Mouse (Mus musculus) liver, embryonic 16.5 days (tissue): ENCODE data around the gene Hus1. TPM values are rescaled to one million over a fixed set of nuclear protein-coding genes. Genes with fewer than 3 reads are reported as not detected.
A peak's percentile ranks its signal among the peaks of the same experiment; 100 is the strongest.

Source experiments
- ATAC-seq: fragments of 200-750 bp; cut with Nextera tagmentation; 2 replicates; pipeline ENCODE4 v1.8.0; 2017; ENCODE audit warnings: low read depth, mild to moderate bottlenecking, moderate number of reproducible peaks, moderate library complexity
- H3K27ac ChIP-seq: fragments of 300-500 bp; sonication (generic); 2 replicates; pipeline ENCODE4 v1.5.1; 2014; ENCODE audit warnings: mild to moderate bottlenecking, low read length
- H3K27me3 ChIP-seq: fragments of 300-500 bp; sonication (generic); 2 replicates; pipeline ENCODE4 v1.6.1; 2014; ENCODE audit warnings: low read depth, low read length, mixed read lengths; ENCODE audit not compliant: control insufficient read depth, insufficient read depth
- H3K36me3 ChIP-seq: fragments of 300-500 bp; sonication (generic); 2 replicates; pipeline ENCODE4 v1.6.1; 2014; ENCODE audit warnings: mild to moderate bottlenecking; ENCODE audit not compliant: control insufficient read depth, insufficient read depth
- H3K4me1 ChIP-seq: fragments of 300-500 bp; sonication (generic); 2 replicates; pipeline ENCODE4 v1.6.1; 2014; ENCODE audit warnings: low read depth, low read length, mixed read lengths; ENCODE audit not compliant: control insufficient read depth
- H3K4me2 ChIP-seq: fragments of 300-500 bp; sonication (generic); 2 replicates; pipeline ENCODE4 v1.6.1; 2014; ENCODE audit warnings: low read depth, low read length, mixed read lengths
- H3K4me3 ChIP-seq: fragments of 300-500 bp; sonication (generic); 2 replicates; pipeline ENCODE4 v1.5.1; 2014; ENCODE audit warnings: low read depth, mild to moderate bottlenecking, low read length
- H3K9ac ChIP-seq: fragments of 300-500 bp; sonication (generic); 2 replicates; pipeline ENCODE4 v1.6.1; 2014; ENCODE audit warnings: low read depth, low read length
- H3K9me3 ChIP-seq: fragments of 300-500 bp; sonication (generic); replicated peaks from 2 replicates; pipeline ENCODE4 v1.6.1; 2016; ENCODE audit warnings: low read length; ENCODE audit not compliant: control insufficient read depth
- WGBS: fragments of 180-500 bp; shearing (Covaris S2); extraction: QIAGEN DNeasy Blood & Tissue Kit; methylation state at CpG from one replicate; pipeline ENCODE4 v1.1.7; 2014; ENCODE audit not compliant: insufficient replicate concordance; 5-methylcytosine and 5-hydroxymethylcytosine counted together
- polyA plus RNA-seq: library from polyadenylated mRNA; unstranded; fragments of >200 nt; fragmentation: Nextera tagmentation; extraction: Ambion mirVana; gene quantifications from 2 replicates; pipeline ENCODE4 v1.2.1, GENCODE M21; 2015

Gene Hus1
- polyA plus RNA-seq = 6.2 and 6.6 TPM in 2 replicates

GRCm38 (mm10) chr11:9010853-9011339, at the start of gene Hus1:
Gene Hus1 (minus strand): TSS chr11:9011191.
- Histone ChIP-seq H3K4me1 (peaks cover 9% of the 10 kb centered on the region), H3K9ac (peak within 1 kb of the TSS; percentile 86), H3K9me3 (no peaks in the 10 kb centered on the region), H3K36me3 (peaks cover 7% of the 10 kb centered on the region), H3K27me3 (no peaks in the 10 kb centered on the region), H3K27ac (peak within 1 kb of the TSS; percentile 86), H3K4me2 (peak within 1 kb of the TSS; percentile 88), H3K4me3 (peak within 1 kb of the TSS; percentile 89)
- under 1% methylated on average over 43 of the region's 43 CpGs for WGBS
- ATAC-seq = peak; percentile 96

DNA sequence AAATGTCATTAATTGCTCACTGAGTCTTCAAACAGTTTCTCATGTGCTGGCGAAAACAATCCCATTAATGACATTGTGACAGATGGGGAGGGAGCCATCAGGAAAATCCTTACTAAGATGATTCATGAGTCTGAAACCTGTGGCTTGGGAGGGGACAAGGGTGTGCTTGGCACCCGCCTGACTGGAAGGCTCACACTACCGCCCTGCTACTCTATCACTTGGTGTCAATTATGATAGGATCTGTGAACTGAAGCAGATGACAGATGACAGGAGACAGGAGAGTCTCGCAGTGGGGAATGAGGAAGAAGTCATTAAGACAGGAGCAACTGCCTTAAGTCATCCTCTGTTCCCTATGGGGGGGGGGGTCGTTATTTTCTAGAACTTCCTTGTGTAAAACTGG, 49.5 kb upstream of the Hus1 start:
- H3K9me3 ChIP-seq = no peaks in the 10 kb centered on the region
- H3K9ac ChIP-seq = no peak overlapping the region
- no peak for ATAC-seq
- no peak overlapping the region for H3K4me2 ChIP-seq
- H3K4me1 ChIP-seq = no peaks in the 10 kb centered on the region
- no peaks in the 10 kb centered on the region for H3K27me3 ChIP-seq
- H3K27ac ChIP-seq = no peak overlapping the region
- 12% methylated on average over 5 of the region's 5 CpGs for WGBS
- H3K4me3 ChIP-seq = no peak overlapping the region
- H3K36me3 ChIP-seq = no peaks in the 10 kb centered on the region

DNA sequence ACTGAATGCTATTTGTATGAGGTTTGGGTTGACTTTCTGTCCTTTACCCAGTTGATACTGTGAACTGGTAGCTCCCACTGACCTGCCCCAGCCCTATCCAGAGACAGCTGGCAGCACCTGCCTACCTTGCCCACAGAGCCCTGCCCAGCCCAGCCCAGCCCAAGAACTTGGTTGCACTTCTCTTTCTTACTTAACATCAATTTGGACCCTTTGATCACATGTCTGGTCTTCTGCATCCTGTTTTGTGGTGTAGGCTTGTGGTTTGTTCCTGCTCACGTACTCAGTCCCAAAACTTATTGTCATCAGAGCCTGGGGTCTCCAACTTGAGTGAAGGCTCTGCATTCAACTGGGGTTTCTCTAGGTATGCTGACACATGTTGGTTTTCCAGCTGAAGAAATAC, 49.0 kb upstream of the Hus1 start:
- H3K27ac ChIP-seq = no peak overlapping the region
- WGBS = 24% methylated on average over 1 of the region's 1 CpGs
- H3K4me1 ChIP-seq = no peaks in the 10 kb centered on the region
- no peak for ATAC-seq
- no peaks in the 10 kb centered on the region for H3K36me3 ChIP-seq
- H3K27me3 ChIP-seq = no peaks in the 10 kb centered on the region
- H3K4me2 ChIP-seq = no peak overlapping the region
- no peak overlapping the region for H3K4me3 ChIP-seq
- no peak overlapping the region for H3K9ac ChIP-seq
- H3K9me3 ChIP-seq = no peaks in the 10 kb centered on the region

- no peaks in the 10 kb centered on the region for H3K36me3 ChIP-seq
- H3K4me2 ChIP-seq = no peak overlapping the region
- no peak overlapping the region for H3K9ac ChIP-seq
- 72% methylated on average over 4 of the region's 4 CpGs for WGBS
- ATAC-seq = no peak
- H3K4me3 ChIP-seq = no peak overlapping the region
- H3K4me1 ChIP-seq = no peaks in the 10 kb centered on the region
- no peaks in the 10 kb centered on the region for H3K27me3 ChIP-seq
- no peak overlapping the region for H3K27ac ChIP-seq
- H3K9me3 ChIP-seq = no peaks in the 10 kb centered on the region
These were observed 46.7 kb upstream of the Hus1 start for GRCm38 (mm10) chr11:9057711-9058110.

DNA sequence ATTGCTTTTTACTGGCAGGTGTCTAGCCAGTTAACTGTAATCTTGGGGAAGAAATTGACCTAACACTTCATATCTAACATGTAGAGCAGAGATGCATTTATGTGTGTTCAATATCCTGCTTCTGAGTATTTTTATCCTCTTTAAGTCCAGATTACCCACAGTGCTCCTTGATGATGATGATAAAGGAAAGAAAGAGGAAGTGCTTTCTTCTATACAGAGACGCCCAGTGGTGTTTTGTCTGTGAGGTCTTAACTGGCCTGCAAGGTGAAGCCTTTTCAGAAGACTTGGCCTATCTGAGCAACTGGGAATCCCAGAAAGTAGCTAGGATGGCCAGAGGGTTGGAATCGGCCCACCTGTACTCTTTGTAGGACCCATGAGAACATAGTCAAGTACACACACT, 45.9 kb upstream of the Hus1 start:
- H3K4me3 ChIP-seq = no peak overlapping the region
- no peak for ATAC-seq
- no peaks in the 10 kb centered on the region for H3K9me3 ChIP-seq
- no peaks in the 10 kb centered on the region for H3K36me3 ChIP-seq
- no peak overlapping the region for H3K9ac ChIP-seq
- WGBS = 47% methylated on average over 2 of the region's 2 CpGs
- H3K27ac ChIP-seq = no peak overlapping the region
- no peaks in the 10 kb centered on the region for H3K4me1 ChIP-seq
- H3K27me3 ChIP-seq = no peaks in the 10 kb centered on the region
- H3K4me2 ChIP-seq = no peak overlapping the region

DNA sequence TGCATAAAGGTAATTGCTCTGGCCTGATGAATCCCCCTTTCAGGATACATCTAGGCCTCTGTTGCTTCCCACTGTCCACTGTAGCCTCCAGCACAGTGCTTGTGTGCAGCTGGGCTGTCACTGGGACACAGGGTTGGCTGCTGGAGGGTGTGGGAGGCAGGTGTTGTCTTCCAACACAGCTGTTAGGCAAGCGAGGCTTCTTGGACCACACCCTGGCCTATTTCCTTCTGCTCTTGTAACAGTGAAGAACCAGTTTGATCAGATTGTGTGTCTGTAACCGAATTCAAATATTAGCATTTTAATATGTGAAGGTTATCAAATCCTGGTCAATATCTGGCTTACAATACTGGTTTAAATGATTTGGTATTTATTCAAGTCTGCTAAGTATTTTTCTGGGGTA, 40.9 kb upstream of the Hus1 start:
- Histone ChIP-seq H3K27ac (no peak overlapping the region), H3K4me1 (no peaks in the 10 kb centered on the region; the same call in 1 of the 2 replicates), H3K4me2 (no peak overlapping the region), H3K9me3 (no peaks in the 10 kb centered on the region), H3K36me3 (no peaks in the 10 kb centered on the region), H3K27me3 (no peaks in the 10 kb centered on the region; the same call in 1 of the 2 replicates), H3K9ac (no peak overlapping the region), H3K4me3 (no peak overlapping the region)
- no peak for ATAC-seq
- WGBS = 37% methylated on average over 2 of the region's 2 CpGs

DNA sequence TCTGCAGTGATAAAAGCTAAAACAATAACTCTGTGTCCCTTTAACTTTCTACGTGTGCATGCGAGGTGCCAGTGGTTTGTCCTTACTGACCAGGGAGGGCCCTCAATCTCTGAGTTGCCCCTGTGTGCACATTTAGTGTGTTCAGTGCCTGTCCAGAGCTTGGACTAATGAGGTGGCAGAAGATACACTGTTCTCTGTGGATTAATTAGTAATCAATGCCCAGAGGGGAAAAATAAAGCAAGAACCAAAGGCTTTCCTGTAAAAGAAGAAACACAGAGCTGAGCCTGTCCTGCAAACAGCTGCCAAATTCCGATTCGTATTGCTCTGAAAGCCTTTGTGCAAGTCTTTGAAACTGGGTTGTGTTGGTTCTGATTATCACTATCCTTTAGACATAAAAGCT, 39.2 kb upstream of the Hus1 start:
- no peak overlapping the region for H3K4me2 ChIP-seq
- H3K4me1 ChIP-seq = no peaks in the 10 kb centered on the region; the same call in 1 of the 2 replicates
- whole genome bisulfite sequencing = 62% methylated on average over 4 of the region's 4 CpGs
- no peak overlapping the region for H3K9ac ChIP-seq
- no peak overlapping the region for H3K27ac ChIP-seq
- no peaks in the 10 kb centered on the region for H3K9me3 ChIP-seq
- H3K36me3 ChIP-seq = no peaks in the 10 kb centered on the region
- no peak for ATAC-seq
- H3K4me3 ChIP-seq = no peak overlapping the region
- no peaks in the 10 kb centered on the region; the same call in 1 of the 2 replicates for H3K27me3 ChIP-seq

GRCm38 (mm10) chr11:9048703-9049060, 37.7 kb upstream of the Hus1 start, which contains the start of gene Sun3:
Gene Sun3 (minus strand): TSS chr11:9048991.
- Histone ChIP-seq H3K27me3 (no peaks in the 10 kb centered on the region; the same call in 1 of the 2 replicates), H3K9me3 (no peaks in the 10 kb centered on the region), H3K36me3 (no peaks in the 10 kb centered on the region), H3K4me1 (no peaks in the 10 kb centered on the region; the same call in 1 of the 2 replicates), H3K4me2 (peak within 1 kb of the TSS; percentile 76), H3K4me3 (peak within 1 kb of the TSS; percentile 55), H3K27ac (no peak within 1 kb of the TSS), H3K9ac (no peak within 1 kb of the TSS)
- peak; percentile 27 for ATAC-seq
- 2% methylated on average over 18 of the region's 18 CpGs for WGBS

DNA sequence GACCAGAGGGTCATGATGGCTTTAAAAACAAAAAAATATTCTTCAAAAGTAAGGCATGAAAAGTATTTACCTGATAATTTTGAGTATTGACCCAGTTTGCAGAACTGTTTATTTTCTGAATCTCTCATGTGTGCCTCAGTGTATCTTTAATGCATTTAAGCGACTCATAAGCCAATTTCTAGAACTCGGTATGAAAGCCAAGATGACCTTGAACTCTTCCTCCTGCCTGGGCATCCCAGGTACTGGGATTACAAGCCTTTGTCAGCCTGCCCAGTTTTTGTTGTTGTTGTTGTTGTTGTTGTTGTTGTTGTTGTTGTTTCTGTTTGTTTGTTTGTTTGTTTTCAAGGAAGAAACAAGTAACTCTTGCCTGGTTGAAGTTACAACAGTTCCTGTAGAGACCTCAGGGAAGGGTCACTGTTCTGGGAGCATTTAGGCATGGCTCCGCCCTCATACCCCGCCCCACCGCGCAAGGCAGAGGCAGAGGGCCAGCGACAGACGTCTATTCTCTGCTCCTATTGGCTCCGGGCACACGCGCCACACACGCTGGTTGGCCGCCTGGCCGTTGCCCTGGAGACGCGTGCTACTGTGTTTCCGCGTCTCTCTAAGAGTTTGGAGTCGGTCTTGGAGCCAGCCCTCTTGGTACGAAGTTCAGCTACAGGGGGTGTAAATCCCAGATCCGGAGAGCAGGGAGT, 37.2 kb upstream of the Hus1 start, which contains the start of gene Gm11992:
Gm11992 (plus strand) TSS at position 584 of the 692 bp plus-strand sequence.
- Histone ChIP-seq H3K4me1 (no peaks in the 10 kb centered on the region; the same call in 1 of the 2 replicates), H3K27me3 (no peaks in the 10 kb centered on the region; the same call in 1 of the 2 replicates), H3K4me3 (peak within 1 kb of the TSS; percentile 55), H3K9ac (no peak within 1 kb of the TSS), H3K4me2 (peak within 1 kb of the TSS; percentile 76), H3K36me3 (no peaks in the 10 kb centered on the region), H3K9me3 (no peaks in the 10 kb centered on the region), H3K27ac (no peak within 1 kb of the TSS)
- peak; percentile 99 for ATAC-seq
- WGBS = 2% methylated on average over 21 of the region's 21 CpGs
